Mouse (Mus musculus) embryonic facial prominence, embryonic 14.5 days (tissue): ENCODE data around the gene Col1a1. TPM values are rescaled to one million over a fixed set of nuclear protein-coding genes. Genes with fewer than 3 reads are reported as not detected.

Experiments
- ATAC-seq: fragments of 200-750 bp; cut with Nextera tagmentation; 2 replicates; pipeline ENCODE4 v1.8.0; 2017; ENCODE audit warnings: low read depth, moderate number of reproducible peaks, moderate TSS enrichment
- DNase-seq: peaks from one replicate; pipeline ENCODE4 v3.0.0-alpha.2; 2015; ENCODE audit warnings: low spot score
- H3K27ac ChIP-seq: fragments of 300-500 bp; sonication (generic); replicated peaks from 2 replicates; pipeline ENCODE4 v1.5.1; 2014; ENCODE audit warnings: low read depth, mild to moderate bottlenecking, low read length, moderate library complexity
- H3K27me3 ChIP-seq: fragments of 300-500 bp; sonication (generic); replicated peaks from 2 replicates; pipeline ENCODE4 v1.6.1; 2014; ENCODE audit warnings: low read length; ENCODE audit not compliant: control insufficient read depth, insufficient read depth
- H3K36me3 ChIP-seq: fragments of 300-500 bp; sonication (generic); 2 replicates; pipeline ENCODE4 v1.6.1; 2014; ENCODE audit warnings: low read length, mixed read lengths; ENCODE audit not compliant: control insufficient read depth, insufficient read depth
- H3K4me1 ChIP-seq: fragments of 300-500 bp; sonication (generic); 2 replicates; pipeline ENCODE4 v1.6.1; 2014; ENCODE audit warnings: antibody characterized with exemption, low read length; ENCODE audit not compliant: control insufficient read depth, insufficient read depth
- H3K4me2 ChIP-seq: fragments of 300-500 bp; sonication (generic); 2 replicates; pipeline ENCODE4 v1.6.1; 2014; ENCODE audit warnings: low read depth, mild to moderate bottlenecking, low read length, moderate library complexity, mixed read lengths
- H3K4me3 ChIP-seq: fragments of 300-500 bp; sonication (generic); 2 replicates; pipeline ENCODE4 v1.5.1; 2014; ENCODE audit warnings: low read depth, mild to moderate bottlenecking, low read length
- H3K9ac ChIP-seq: fragments of 300-500 bp; sonication (generic); 2 replicates; pipeline ENCODE4 v1.6.1; 2014; ENCODE audit warnings: low read depth, mild to moderate bottlenecking, low read length, moderate library complexity, mixed read lengths
- H3K9me3 ChIP-seq: fragments of 300-500 bp; sonication (generic); 2 replicates; pipeline ENCODE4 v1.6.1; 2016; ENCODE audit warnings: low read length; ENCODE audit not compliant: control insufficient read depth
- WGBS: fragments of 180-500 bp; shearing (Covaris S2); extraction: QIAGEN DNeasy Blood & Tissue Kit; methylation state at CpG from one replicate; pipeline ENCODE4 v1.1.7; 2014; 5-methylcytosine and 5-hydroxymethylcytosine counted together
- polyA plus RNA-seq: library from polyadenylated mRNA; unstranded; fragments of >200 nt; fragmentation: Nextera tagmentation; extraction: Ambion mirVana; gene quantifications from 2 replicates; pipeline ENCODE4 v1.2.1, GENCODE M21; 2014

Gene Col1a1
- polyA plus RNA-seq, 1 experiment from 2014 or later: 4,731 TPM

DNA sequence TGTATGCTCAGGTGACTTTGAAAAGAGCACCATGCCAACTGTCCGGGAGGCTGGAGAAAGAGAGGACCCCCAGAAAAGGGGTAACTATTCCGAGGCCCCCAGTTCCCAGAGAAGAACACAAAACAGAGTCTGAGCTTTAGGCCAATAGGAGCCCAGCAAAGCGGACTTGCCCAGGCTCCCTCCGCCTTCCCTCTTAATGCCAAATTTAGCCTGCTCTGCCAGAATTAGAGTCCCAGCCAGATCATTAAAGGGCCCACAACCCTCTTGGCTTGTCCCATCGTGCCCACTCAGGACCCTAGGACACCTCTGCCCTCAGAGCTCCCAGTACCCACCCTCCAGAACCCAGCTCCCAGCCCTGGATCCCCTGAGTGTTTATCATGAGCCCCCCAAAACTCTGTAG lies 36.9 kb downstream of the Col1a1 start:
- no peaks in the 10 kb centered on the region for H3K27me3 ChIP-seq
- 63% methylated on average over 5 of the region's 5 CpGs for WGBS
- no peaks in the 10 kb centered on the region for H3K4me1 ChIP-seq
- no peak overlapping the region for H3K4me3 ChIP-seq
- H3K9ac ChIP-seq: no peak overlapping the region
- H3K9me3 ChIP-seq: no peaks in the 10 kb centered on the region
- no peak overlapping the region for H3K27ac ChIP-seq
- DNase-seq (no peak), ATAC-seq (no peak)
- no peaks in the 10 kb centered on the region for H3K36me3 ChIP-seq
- H3K4me2 ChIP-seq: no peak overlapping the region; the same call in 1 of the 2 replicates

- no peak overlapping the region for H3K4me3 ChIP-seq
- peak; percentile 81 for ATAC-seq
Observed at GRCm38 (mm10) chr11:94973313-94973712, 37.3 kb downstream of the Col1a1 start.

DNA sequence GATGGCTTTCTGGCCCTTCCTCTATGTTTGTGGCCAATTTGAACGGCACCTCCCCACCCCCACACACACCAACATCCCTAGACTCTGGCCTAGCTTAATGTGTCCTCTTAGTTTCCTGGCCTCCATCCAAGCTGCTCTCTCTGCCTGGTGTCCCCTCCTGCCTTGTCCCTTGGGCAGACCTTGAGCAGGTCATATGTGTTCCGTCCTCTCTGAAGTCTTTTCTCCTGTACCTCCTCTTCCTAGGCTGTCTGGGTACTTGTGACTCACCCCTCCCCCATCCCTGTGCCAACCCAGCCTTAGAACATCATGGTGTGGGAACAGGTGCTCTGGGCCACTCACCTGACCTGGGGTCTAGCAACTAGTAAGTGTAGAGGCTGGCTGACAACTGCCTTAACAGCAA lies 38.9 kb downstream of the Col1a1 start:
- DNase-seq (no peak), ATAC-seq (no peak)
- no peak overlapping the region for H3K9ac ChIP-seq
- no peaks in the 10 kb centered on the region for H3K9me3 ChIP-seq
- H3K4me1 ChIP-seq: peaks cover 8% of the 10 kb centered on the region
- H3K27ac ChIP-seq: no peak overlapping the region
- no peaks in the 10 kb centered on the region for H3K27me3 ChIP-seq
- no peak overlapping the region for H3K4me2 ChIP-seq
- WGBS: 65% methylated on average over 2 of the region's 2 CpGs
- no peak overlapping the region for H3K4me3 ChIP-seq
- no peaks in the 10 kb centered on the region for H3K36me3 ChIP-seq

More at GRCm38 (mm10) chr11:94973313-94973712, 37.3 kb downstream of the Col1a1 start:
- no peaks in the 10 kb centered on the region for H3K36me3 ChIP-seq
- WGBS: 43% methylated on average over 4 of the region's 4 CpGs
- H3K9ac ChIP-seq: no peak overlapping the region
- peaks cover 4% of the 10 kb centered on the region; the same call in 1 of the 2 replicates for H3K4me1 ChIP-seq
- no peak for DNase-seq
- H3K27me3 ChIP-seq: no peaks in the 10 kb centered on the region
- no peaks in the 10 kb centered on the region for H3K9me3 ChIP-seq
- H3K27ac ChIP-seq: no peak overlapping the region
- no peak overlapping the region for H3K4me2 ChIP-seq

DNA sequence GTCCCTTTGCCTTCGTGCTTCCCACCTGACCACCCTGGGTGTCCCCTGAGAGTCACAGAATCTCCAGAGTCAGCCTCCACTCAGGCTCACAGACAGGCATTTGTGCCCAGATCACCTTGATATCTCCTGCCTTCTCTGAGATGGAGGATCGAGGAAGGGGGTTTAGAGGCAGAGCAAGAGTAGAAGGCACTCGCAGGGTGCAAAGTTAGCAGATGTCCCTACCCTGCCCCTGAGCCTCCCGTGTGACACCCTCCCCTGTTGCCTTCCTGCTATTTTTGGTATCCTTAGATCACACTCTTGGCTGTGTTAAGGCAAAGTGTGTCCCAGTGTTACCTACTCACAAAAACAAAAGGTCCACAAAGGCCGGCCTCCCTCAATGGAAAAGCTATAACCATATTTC lies 40.2 kb downstream of the Col1a1 start, which contains the start of gene Sgca:
Gene Sgca, minus strand, starts transcription at position 129 of the 400 bp plus-strand sequence.
- WGBS: 68% methylated on average over 5 of the region's 5 CpGs

DNA sequence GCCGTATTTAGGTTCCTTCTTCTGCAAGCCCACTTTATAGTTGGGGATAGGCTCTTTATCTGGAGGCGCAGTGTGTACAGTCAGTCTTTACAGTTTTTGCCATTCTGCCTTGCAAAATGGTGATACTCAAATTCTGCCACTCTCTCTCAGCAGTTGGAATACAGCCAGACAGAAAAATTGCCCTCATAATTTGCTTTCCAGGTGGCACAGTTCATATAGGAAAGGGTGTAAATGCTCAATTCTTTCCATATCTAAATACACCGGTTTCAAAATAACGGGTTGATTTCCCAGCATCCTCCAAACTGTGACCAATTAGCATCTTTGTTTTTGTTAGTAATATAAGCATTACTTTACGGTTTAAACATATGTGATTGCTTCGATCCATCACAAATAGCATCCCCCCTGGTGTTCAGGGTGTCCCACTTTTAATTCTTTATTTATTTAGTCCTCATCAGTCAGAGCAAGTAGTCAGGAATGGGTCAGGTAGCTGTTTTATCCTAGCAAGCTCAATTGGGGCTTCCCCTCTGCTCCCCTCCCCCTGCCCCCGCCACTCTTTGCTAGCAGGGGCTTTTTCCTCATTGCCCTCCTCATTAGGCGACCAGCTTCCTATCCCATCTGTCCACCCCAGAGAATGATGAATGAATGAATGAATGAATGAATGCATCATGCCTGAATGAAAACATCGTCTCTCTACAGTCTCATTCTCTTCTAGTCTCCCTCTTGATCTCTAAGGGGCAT lies 42.3 kb downstream of the Col1a1 start:
- DNase-seq (no peak), ATAC-seq (no peak; the same call in 1 of the 2 replicates)
- Histone ChIP-seq H3K4me2 (peak overlapping the region; percentile 58), H3K27me3 (no peaks in the 10 kb centered on the region), H3K9ac (peak overlapping the region; percentile 55), H3K27ac (no peak overlapping the region), H3K4me1 (peaks cover 8% of the 10 kb centered on the region), H3K36me3 (no peaks in the 10 kb centered on the region), H3K4me3 (peak overlapping the region; percentile 30), H3K9me3 (no peaks in the 10 kb centered on the region)
- WGBS: 42% methylated on average over 9 of the region's 9 CpGs

More for the DNA sequence above, 40.2 kb downstream of the Col1a1 start, which contains the start of gene Sgca:
- ATAC-seq (no peak), DNase-seq (no peak)
- H3K9me3 ChIP-seq: no peaks in the 10 kb centered on the region
- H3K4me1 ChIP-seq: peaks cover 8% of the 10 kb centered on the region
- no peaks in the 10 kb centered on the region for H3K36me3 ChIP-seq
- H3K27ac ChIP-seq: no peak within 1 kb of the TSS
- no peak within 1 kb of the TSS for H3K9ac ChIP-seq
- no peak within 1 kb of the TSS for H3K4me3 ChIP-seq
- H3K27me3 ChIP-seq: no peaks in the 10 kb centered on the region
- H3K4me2 ChIP-seq: no peak within 1 kb of the TSS

GRCm38 (mm10) chr11:94978947-94979346 lies 42.9 kb downstream of the Col1a1 start:
- peak overlapping the region; percentile 58 for H3K4me2 ChIP-seq
- H3K9ac ChIP-seq: peak overlapping the region; percentile 55; the same call in 1 of the 2 replicates
- H3K36me3 ChIP-seq: no peaks in the 10 kb centered on the region
- peaks cover 8% of the 10 kb centered on the region for H3K4me1 ChIP-seq
- no peak overlapping the region for H3K27ac ChIP-seq
- no peaks in the 10 kb centered on the region for H3K9me3 ChIP-seq
- peak; percentile 96 for DNase-seq
- no peaks in the 10 kb centered on the region for H3K27me3 ChIP-seq
- H3K4me3 ChIP-seq: peak overlapping the region; percentile 30
- ATAC-seq: peak; percentile 94
- WGBS: under 1% methylated on average over 20 of the region's 20 CpGs

DNA sequence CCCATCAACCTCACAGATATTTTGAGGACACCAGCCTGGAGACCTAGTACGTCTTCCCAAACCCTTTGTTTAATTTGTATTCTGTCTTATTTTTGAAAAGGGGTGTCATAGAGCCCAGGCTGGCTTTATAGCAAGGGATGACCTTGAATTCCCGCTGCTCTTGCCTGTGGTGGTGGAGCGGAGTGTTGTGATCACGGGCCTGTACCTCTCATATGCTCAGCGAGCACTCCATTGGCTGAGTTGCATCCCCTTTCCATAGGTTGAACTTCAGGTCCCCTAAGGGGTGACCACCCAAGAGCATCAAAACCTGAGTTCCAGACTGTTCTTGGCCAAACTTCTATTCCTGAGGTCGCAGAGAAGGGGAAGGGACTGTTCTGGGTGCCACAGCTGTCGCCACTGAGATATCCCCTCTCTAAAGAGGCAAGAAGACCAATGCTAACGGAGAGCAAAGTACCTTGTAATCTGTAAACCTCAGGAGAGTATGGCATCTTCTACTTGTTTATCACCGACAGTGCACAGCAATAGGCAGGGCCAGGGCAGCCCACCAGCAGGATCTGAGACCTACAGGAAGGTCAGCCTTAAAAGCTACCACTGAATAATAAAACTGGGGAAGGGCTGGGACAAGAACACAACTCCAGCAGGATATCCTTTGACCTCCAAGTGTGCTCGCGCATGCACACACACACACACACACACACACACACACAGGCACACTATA lies 43.6 kb downstream of the Col1a1 start:
- Histone ChIP-seq H3K9ac (peak overlapping the region; percentile 28), H3K27me3 (no peaks in the 10 kb centered on the region), H3K9me3 (no peaks in the 10 kb centered on the region), H3K4me1 (peaks cover 8% of the 10 kb centered on the region), H3K4me3 (peak overlapping the region; percentile 30), H3K4me2 (peak overlapping the region; percentile 58), H3K27ac (no peak overlapping the region), H3K36me3 (no peaks in the 10 kb centered on the region)
- 73% methylated on average over 11 of the region's 11 CpGs for WGBS
- no peak for ATAC-seq
- no peak for DNase-seq

- WGBS: 37% methylated on average over 1 of the region's 1 CpGs
- peaks cover 21% of the 10 kb centered on the region for H3K4me1 ChIP-seq
- no peak overlapping the region for H3K27ac ChIP-seq
- H3K9ac ChIP-seq: no peak overlapping the region
- no peaks in the 10 kb centered on the region for H3K9me3 ChIP-seq
- H3K27me3 ChIP-seq: no peaks in the 10 kb centered on the region
- H3K4me3 ChIP-seq: no peak overlapping the region
- no peak overlapping the region for H3K4me2 ChIP-seq
- ATAC-seq (no peak), DNase-seq (no peak)
- no peaks in the 10 kb centered on the region for H3K36me3 ChIP-seq
Observed at GRCm38 (mm10) chr11:94985140-94985539, 49.1 kb downstream of the Col1a1 start.
